Mouse (Mus musculus): ENCODE measurements around the gene Gp6.

DNA sequence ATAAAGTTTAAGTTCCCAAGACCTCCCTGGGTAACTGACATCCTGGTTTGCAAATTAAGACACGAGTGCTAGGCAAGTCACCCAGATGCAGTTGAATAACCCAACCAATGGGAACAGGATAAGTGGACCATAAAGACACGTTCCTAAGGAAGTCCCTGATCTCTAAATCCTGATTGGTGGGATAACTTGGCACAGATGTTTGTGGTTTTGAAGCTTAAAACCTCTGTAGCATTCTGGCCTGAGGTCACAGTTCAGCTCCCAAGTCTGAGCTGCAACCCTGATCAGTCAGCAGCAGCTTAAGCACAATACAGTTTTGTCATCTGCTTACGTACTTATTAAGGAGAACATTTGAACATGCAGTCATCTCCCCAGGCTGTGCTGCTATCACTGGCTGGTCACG lies 22.7 kb upstream of the Gp6 start:
- TF ChIP-seq CTCF (IDR thresholded peaks at IDR 0.05) (no peak), EP300 (IDR thresholded peaks at IDR 0.05) (no peak)
